In genomic region chr1:54597594-54598217, GRCm38 (mm10) we compare ENCODE assay signal across 26 mouse cellular contexts. TPM values are rescaled to one million over a fixed set of nuclear protein-coding genes. Genes with fewer than 3 reads are reported as not detected.
A peak's percentile ranks its signal among the peaks of the same experiment; 100 is the strongest.
DNase-seq lines count a peak whose midpoint lies in the region; ATAC-seq lines count a peak whose summit lies in the region.
"Had no signal": no experiment of that assay in that cellular context is flagged by ENCODE, and none has a peak within 500 bp of the region (broad histone marks: within the 10 kb centered on the region; RNA-seq: fewer than 3 reads in every experiment).

No protein-coding gene starts in this region.

- no peak for ATAC-seq in embryonic facial prominence, embryonic 14.5 days (ENCODE audit: low read depth)
- ATAC-seq in frontal cortex, adult (ENCODE audit: low TSS enrichment): 0 out of 2 replicates have a peak, but pooled peaks have one; percentile 36
- ATAC-seq in stomach, embryonic 16.5 days (ENCODE audit: insufficient read depth, low FRiP score): peak; percentile 57; the same call in 1 of the 2 replicates
- no peak for ATAC-seq in neural tube, embryonic 15.5 days (ENCODE audit: low FRiP score)
- ATAC-seq: CD4-positive, CD25-positive, alpha-beta regulatory T cell, adult 4 months; hindbrain, embryonic 16.5 days; inflammation-experienced regulatory T-cells, adult 6 months had no signal

- no peak overlapping the region for H3K4me2 ChIP-seq in embryonic facial prominence, embryonic 14.5 days (ENCODE audit: low read depth, low read length)
- no peak overlapping the region for H3K4me2 ChIP-seq in stomach, embryonic 16.5 days (ENCODE audit: low read depth, low read length)
- H3K4me2 ChIP-seq in neural tube, embryonic 15.5 days: no peak overlapping the region
- H3K4me2 ChIP-seq: embryonic facial prominence, embryonic 15.5 days; hindbrain, embryonic 12.5 days had no signal

- H3K27me3 ChIP-seq in embryonic facial prominence, embryonic 14.5 days (replicated peaks; ENCODE audit: control insufficient read depth, insufficient read depth, low read length): no peaks in the 10 kb centered on the region
- no peaks in the 10 kb centered on the region for H3K27me3 ChIP-seq in embryonic facial prominence, embryonic 10.5 days (replicated peaks; ENCODE audit: low read depth, poor library complexity, severe bottlenecking)
- H3K27me3 ChIP-seq in stomach, embryonic 16.5 days (ENCODE audit: control insufficient read depth, insufficient read depth, low read length): no peaks in the 10 kb centered on the region
- H3K27me3 ChIP-seq in neural tube, embryonic 15.5 days (replicated peaks): no peaks in the 10 kb centered on the region
- H3K27me3 ChIP-seq: embryonic facial prominence, embryonic 15.5 days; hindbrain, embryonic 12.5 days had no signal

- peak; percentile 32 for DNase-seq in embryonic facial prominence, embryonic 14.5 days (ENCODE audit: low spot score)
- no peak for DNase-seq in embryonic facial prominence, embryonic 10.5 days (ENCODE audit: low spot score)
- DNase-seq in frontal cortex, postnatal 36 days (ENCODE audit: low spot score in 2 of 2): no peak
- DNase-seq in brain, adult 2 months (ENCODE audit: low read depth, low spot score): peak; percentile 33
- DNase-seq: adrenal gland, adult 8-10 months; adrenal gland, postnatal 36 days; B cell, adult 2 months; cerebellum, adult 11-12 months; cerebellum, adult 9-10 months; cerebellum, postnatal 25 days; gastrocnemius, postnatal 10 days; heart, adult 18-20 months; heart, postnatal 10 days; heart, postnatal 4 days; kidney, adult 18-20 months had no signal

- peaks cover 5% of the 10 kb centered on the region; the same call in 1 of the 2 replicates for H3K9me3 ChIP-seq in embryonic facial prominence, embryonic 14.5 days (ENCODE audit: control insufficient read depth, low read length)
- H3K9me3 ChIP-seq in embryonic facial prominence, embryonic 10.5 days: no peaks in the 10 kb centered on the region
- H3K9me3 ChIP-seq in stomach, embryonic 16.5 days (replicated peaks; ENCODE audit: control insufficient read depth, low read length): no peaks in the 10 kb centered on the region
- H3K9me3 ChIP-seq in neural tube, embryonic 15.5 days (replicated peaks): no peaks in the 10 kb centered on the region
- H3K9me3 ChIP-seq: embryonic facial prominence, embryonic 15.5 days; G1E; heart, embryonic 10.5 days; hindbrain, embryonic 12.5 days had no signal

- no peak overlapping the region for H3K9ac ChIP-seq in embryonic facial prominence, embryonic 14.5 days (ENCODE audit: low read depth, low read length)
- no peak overlapping the region for H3K9ac ChIP-seq in stomach, embryonic 16.5 days (ENCODE audit: low read length)
- H3K9ac ChIP-seq in neural tube, embryonic 15.5 days (replicated peaks): no peak overlapping the region
- H3K9ac ChIP-seq: embryonic facial prominence, embryonic 15.5 days; hindbrain, embryonic 12.5 days had no signal

- no peak overlapping the region for H3K27ac ChIP-seq in embryonic facial prominence, embryonic 14.5 days (replicated peaks; ENCODE audit: low read depth, low read length)
- H3K27ac ChIP-seq in embryonic facial prominence, embryonic 10.5 days (replicated peaks): no peak overlapping the region
- peak overlapping the region; percentile 18; the same call in 1 of the 2 replicates for H3K27ac ChIP-seq in stomach, embryonic 16.5 days (ENCODE audit: low read length)
- H3K27ac ChIP-seq in neural tube, embryonic 15.5 days (replicated peaks): no peak overlapping the region
- H3K27ac ChIP-seq: embryonic facial prominence, embryonic 15.5 days; heart, embryonic 10.5 days; hindbrain, embryonic 12.5 days had no signal

- H3K36me3 ChIP-seq in embryonic facial prominence, embryonic 14.5 days (ENCODE audit: control insufficient read depth, insufficient read depth, low read length): no peaks in the 10 kb centered on the region
- H3K36me3 ChIP-seq in embryonic facial prominence, embryonic 10.5 days (replicated peaks): no peaks in the 10 kb centered on the region
- H3K36me3 ChIP-seq in stomach, embryonic 16.5 days (ENCODE audit: control insufficient read depth, insufficient read depth, low read length): no peaks in the 10 kb centered on the region
- H3K36me3 ChIP-seq in neural tube, embryonic 15.5 days: no peaks in the 10 kb centered on the region
- H3K36me3 ChIP-seq: embryonic facial prominence, embryonic 15.5 days; G1E; heart, embryonic 10.5 days; hindbrain, embryonic 12.5 days had no signal

- H3K4me1 ChIP-seq in embryonic facial prominence, embryonic 14.5 days (ENCODE audit: control insufficient read depth, insufficient read depth, low read length): no peaks in the 10 kb centered on the region
- H3K4me1 ChIP-seq in embryonic facial prominence, embryonic 10.5 days: no peaks in the 10 kb centered on the region
- 0 out of 2 replicates have a peak, but pooled peaks cover 4% of the 10 kb centered on the region for H3K4me1 ChIP-seq in stomach, embryonic 16.5 days (ENCODE audit: control insufficient read depth, insufficient read depth, low read length)
- no peaks in the 10 kb centered on the region for H3K4me1 ChIP-seq in neural tube, embryonic 15.5 days
- H3K4me1 ChIP-seq: embryonic facial prominence, embryonic 15.5 days; heart, embryonic 10.5 days; hindbrain, embryonic 12.5 days had no signal

- no peak overlapping the region for H3K4me3 ChIP-seq in embryonic facial prominence, embryonic 14.5 days (ENCODE audit: low read depth, low read length)
- no peak overlapping the region for H3K4me3 ChIP-seq in embryonic facial prominence, embryonic 10.5 days
- H3K4me3 ChIP-seq in stomach, embryonic 16.5 days (replicated peaks; ENCODE audit: low read length): no peak overlapping the region
- H3K4me3 ChIP-seq in neural tube, embryonic 15.5 days (replicated peaks): no peak overlapping the region
- H3K4me3 ChIP-seq: embryonic facial prominence, embryonic 15.5 days; erythroblast, embryonic 14.5 days; heart, embryonic 10.5 days; hindbrain, embryonic 12.5 days had no signal

- WGBS in embryonic facial prominence, embryonic 14.5 days: 61% methylated on average over 4 of the region's 4 CpGs
- WGBS in embryonic facial prominence, embryonic 10.5 days: 86% methylated on average over 4 of the region's 4 CpGs
- 47% methylated on average over 4 of the region's 4 CpGs for WGBS in stomach, embryonic 16.5 days
- WGBS in neural tube, embryonic 15.5 days: 81% methylated on average over 4 of the region's 4 CpGs

RNA-seq across cellular contexts. Expression of gene Pgap1, which starts 40.2 kb away (rescaled TPM):
- 6.0 and 6.7 TPM in 2 replicates for polyA plus RNA-seq in embryonic facial prominence, embryonic 14.5 days (2014; fragmentation: Nextera tagmentation; extraction: Ambion mirVana)
- polyA plus RNA-seq in embryonic facial prominence, embryonic 10.5 days (2016; fragmentation: Nextera tagmentation; extraction: Ambion mirVana): 5.8 and 6.2 TPM in 2 replicates
- 12.2 and 13.2 TPM in 2 replicates for polyA plus RNA-seq in stomach, embryonic 16.5 days (2015; fragmentation: Nextera tagmentation; extraction: Ambion mirVana)
- polyA plus RNA-seq in neural tube, embryonic 15.5 days (2015; fragmentation: Nextera tagmentation; extraction: Ambion mirVana): 19.4 and 19.5 TPM in 2 replicates
- polyA plus RNA-seq: erythroblast, embryonic 14.5 days; G1E had no signal

Comparison
In these comparisons a context has a peak if more than half of its experiments do, and no peak if none do; other contexts are left out.
1. DNase-seq: peak in embryonic facial prominence, embryonic 14.5 days (single experiment) and brain, adult 2 months (single experiment); none in embryonic facial prominence, embryonic 10.5 days (single experiment) and frontal cortex, postnatal 36 days (0 of 2).
2. ATAC-seq: peak in frontal cortex, adult (single experiment) and stomach, embryonic 16.5 days (single experiment); none in embryonic facial prominence, embryonic 14.5 days (single experiment) and neural tube, embryonic 15.5 days (single experiment).